Mouse (Mus musculus) cerebellum, adult 9-11 months (tissue): ENCODE measurements around the gene Per1.

ENCODE experiments used
- DNase-seq: peaks from one replicate; pipeline ENCODE4 v3.0.0; 2022

Per1 gene

GRCm38 (mm10) chr11:69064259-69065133 lies 30.5 kb upstream of the Per1 start:
- DNase-seq = peak; percentile 55

GRCm38 (mm10) chr11:69065394-69065925 lies 29.6 kb upstream of the Per1 start:
- peak; percentile 53 for DNase-seq

- DNase-seq = peak; percentile 80
Measured at GRCm38 (mm10) chr11:69066163-69066861, 28.7 kb upstream of the Per1 start.

- peak; percentile 90 for DNase-seq
Measured at GRCm38 (mm10) chr11:69066956-69067355, 28.1 kb upstream of the Per1 start.

- peak; percentile 59 for DNase-seq
Measured at GRCm38 (mm10) chr11:69067601-69068000, 27.4 kb upstream of the Per1 start.

- no peak for DNase-seq
Measured at GRCm38 (mm10) chr11:69070093-69070492, 24.9 kb upstream of the Per1 start.

- DNase-seq = peak; percentile 96
Measured at GRCm38 (mm10) chr11:69070590-69071222, 24.3 kb upstream of the Per1 start, which contains the start of gene Tmem107. Tmem107 (plus strand) TSS chr11:69070806.

GRCm38 (mm10) chr11:69071262-69071661 lies 23.8 kb upstream of the Per1 start:
- no peak for DNase-seq

GRCm38 (mm10) chr11:69072234-69072633 lies 22.8 kb upstream of the Per1 start:
- peak; percentile 63 for DNase-seq

GRCm38 (mm10) chr11:69072666-69073064 lies 22.4 kb upstream of the Per1 start:
- no peak for DNase-seq

- DNase-seq = peak; percentile 94
Measured at GRCm38 (mm10) chr11:69073065-69073888, 21.7 kb upstream of the Per1 start.

- peak; percentile 47 for DNase-seq
Measured at GRCm38 (mm10) chr11:69073951-69074775, 20.9 kb upstream of the Per1 start.

GRCm38 (mm10) chr11:69074776-69075069 lies 20.3 kb upstream of the Per1 start:
- no peak for DNase-seq

GRCm38 (mm10) chr11:69075764-69076479 lies 19.1 kb upstream of the Per1 start:
- DNase-seq = no peak

- peak; percentile 34 for DNase-seq
Measured at GRCm38 (mm10) chr11:69076572-69076971, 18.4 kb upstream of the Per1 start.

- no peak for DNase-seq
Measured at GRCm38 (mm10) chr11:69077316-69077715, 17.7 kb upstream of the Per1 start.

- DNase-seq = no peak
Measured at GRCm38 (mm10) chr11:69078041-69078440, 17.0 kb upstream of the Per1 start.

- DNase-seq = no peak
Measured at GRCm38 (mm10) chr11:69078805-69079438, 16.1 kb upstream of the Per1 start.

GRCm38 (mm10) chr11:69080102-69080854 lies 14.7 kb upstream of the Per1 start:
- DNase-seq = peak; percentile 21

- no peak for DNase-seq
Measured at GRCm38 (mm10) chr11:69080855-69081222, 14.2 kb upstream of the Per1 start.
